Mouse (Mus musculus) megakaryocyte, embryonic 14.5 days (primary cell): ENCODE measurements around the gene Rbm46.

ENCODE experiments used
- FLI1 ChIP-seq: IDR thresholded peaks from 2 replicates; pipeline ENCODE4 v1.6.1; 2012; ENCODE audit warnings: low read length, inconsistent platforms, mixed read lengths
- GATA1 ChIP-seq: IDR thresholded peaks from 3 replicates; pipeline ENCODE4 v1.6.1; 2012; ENCODE audit warnings: mixed read lengths, low read length, inconsistent platforms, borderline replicate concordance

DNA sequence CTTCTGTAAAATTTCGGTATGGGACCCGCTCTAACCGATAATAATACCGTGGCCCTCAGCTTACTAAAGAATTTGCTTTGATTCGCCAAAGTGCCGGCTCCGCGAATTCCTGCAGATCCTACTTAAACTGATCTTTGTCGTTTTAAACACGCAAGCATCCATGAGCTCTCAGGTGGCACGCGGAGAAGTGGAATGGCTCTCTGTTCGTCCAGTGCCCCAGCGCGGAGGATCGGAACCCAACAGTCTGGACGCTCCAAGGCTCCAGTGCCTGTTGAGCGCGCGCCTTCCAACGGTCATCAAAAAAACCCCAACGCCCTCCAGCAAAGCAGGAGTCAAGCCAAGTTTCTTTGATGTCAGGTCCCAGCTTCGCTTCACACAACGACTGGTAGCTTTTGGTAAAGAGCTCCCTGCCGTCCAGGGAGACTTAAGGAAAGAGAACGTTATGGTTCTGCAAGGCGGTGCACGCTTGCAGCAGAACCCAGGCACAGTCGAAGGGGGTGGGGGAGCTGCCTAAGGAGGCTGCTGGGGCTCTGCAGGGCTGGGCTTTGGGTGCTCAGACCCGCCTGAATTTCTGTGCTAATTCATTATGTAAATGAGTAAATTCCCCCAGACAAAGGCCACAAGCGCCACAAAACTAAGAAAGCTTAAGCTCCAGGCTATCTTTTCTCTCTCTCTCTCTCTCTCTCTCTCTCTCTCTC lies 28.1 kb upstream of the Rbm46 start:
- TF ChIP-seq GATA1 (no peak), FLI1 (no peak)
